Mouse (Mus musculus) brain, embryonic 14.5 days (tissue): ENCODE results near the gene Leng1.

Experiments
- CTCF ChIP-seq: fragments of 200-500 bp; IDR thresholded peaks from 2 replicates; pipeline ENCODE4 v1.5.1; 2012; ENCODE audit warnings: inconsistent platforms, mild to moderate bottlenecking, moderate library complexity, borderline replicate concordance; ENCODE audit not compliant: insufficient read depth, insufficient read length; ENCODE audit errors: extremely low read depth
- POLR2A ChIP-seq: fragments of 200-500 bp; IDR thresholded peaks from 2 replicates; pipeline ENCODE4 v1.6.1; 2012; ENCODE audit warnings: mild to moderate bottlenecking, inconsistent platforms, borderline replicate concordance; ENCODE audit not compliant: poor library complexity, insufficient read depth, insufficient read length, severe bottlenecking; ENCODE audit errors: extremely low read depth

DNA sequence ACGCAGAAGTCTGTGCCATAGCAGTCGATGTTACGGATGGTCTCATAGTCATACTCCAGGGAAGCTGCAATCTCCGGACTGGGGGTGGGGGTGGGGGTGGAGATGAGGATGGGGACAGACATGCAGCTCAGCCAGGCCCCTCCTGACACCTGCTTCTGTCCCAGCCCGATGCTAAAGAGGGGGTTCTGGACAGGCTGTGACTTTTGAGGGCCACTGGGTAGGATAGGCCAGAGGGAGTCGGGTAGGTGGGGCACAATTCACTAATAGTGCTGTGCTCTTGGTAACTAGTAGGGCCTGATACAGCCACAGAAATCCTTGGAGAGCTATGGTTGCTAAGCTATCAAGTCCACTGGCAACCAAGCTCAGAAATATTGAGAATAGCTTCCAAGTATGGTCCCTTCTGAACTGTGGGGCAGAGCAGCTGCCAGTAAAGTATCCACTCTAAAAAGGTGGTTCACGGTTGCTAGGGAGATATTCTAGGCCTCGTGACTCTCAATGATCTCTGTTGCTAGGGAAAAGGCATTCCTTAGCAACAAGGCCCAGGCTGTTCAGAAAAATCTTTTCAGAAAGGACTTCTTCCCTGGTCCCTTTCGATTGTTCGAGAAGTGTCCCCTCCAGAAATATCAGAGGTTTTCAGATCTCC is 18.4 kb upstream of the Leng1 start:
- TF ChIP-seq CTCF (no peak), POLR2A (no peak)
